Mouse (Mus musculus): ENCODE results near the gene Mybbp1a. TPM values are rescaled to one million over a fixed set of nuclear protein-coding genes. Genes with fewer than 3 reads are reported as not detected.

The Mybbp1a gene
- polyA plus RNA-seq, 2 experiments, result 110 to 127 TPM

DNA sequence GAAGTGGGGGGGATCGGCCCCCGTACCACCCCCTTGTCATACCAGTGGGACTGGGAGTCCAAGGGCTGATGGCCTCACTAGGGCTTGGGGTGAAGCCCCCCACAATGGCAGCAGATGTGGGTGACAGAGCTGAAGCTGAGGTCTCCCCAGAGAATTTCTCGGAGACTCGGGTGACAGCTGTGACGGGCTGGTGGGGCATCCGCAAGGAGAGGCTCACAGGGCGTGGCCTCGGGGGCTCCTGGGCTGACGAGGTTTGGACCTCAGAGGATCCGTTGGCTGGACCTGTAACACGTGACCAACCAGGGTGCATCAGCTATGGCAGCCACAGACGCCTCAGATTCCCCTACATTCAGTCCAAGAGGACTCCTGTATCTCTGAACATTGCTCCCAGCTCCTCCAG, 38.2 kb upstream of the Mybbp1a start:
- TF ChIP-seq POLR2A (IDR thresholded peaks at IDR 0.05; ENCODE audit: borderline replicate concordance, extremely low read depth, insufficient read depth, insufficient read length), result no peak
- Histone ChIP-seq H3K9me3 (ENCODE audit: control insufficient read depth, low read length) (no peaks in the 10 kb centered on the region), H3K27me3 (ENCODE audit: control insufficient read depth, insufficient read depth, low read length) (no peaks in the 10 kb centered on the region), H3K4me2 (replicated peaks; ENCODE audit: low read depth, low read length, severe bottlenecking) (no peak overlapping the region), H3K9ac (ENCODE audit: low read depth, low read length, severe bottlenecking) (no peak overlapping the region), H3K4me3 (replicated peaks; ENCODE audit: low read length) (no peak overlapping the region), H3K36me3 (ENCODE audit: control insufficient read depth, insufficient read depth, low read length) (peaks cover 6% of the 10 kb centered on the region; the same call in 1 of the 2 replicates), H3K4me1 (ENCODE audit: control insufficient read depth, insufficient read depth, low read length) (no peaks in the 10 kb centered on the region; the same call in 1 of the 2 replicates), H3K27ac (replicated peaks; ENCODE audit: low read depth, low read length) (no peak overlapping the region)
- WGBS, result 78% methylated on average over 12 of the region's 12 CpGs
- ATAC-seq (ENCODE audit: low FRiP score, low read depth), result no peak
- DNase-seq (ENCODE audit: low spot score), result no peak

- WGBS, result 56% methylated on average over 4 of the region's 4 CpGs
- Histone ChIP-seq H3K27ac (replicated peaks; ENCODE audit: low read depth, low read length) (no peak overlapping the region), H3K27me3 (ENCODE audit: control insufficient read depth, insufficient read depth, low read length) (no peaks in the 10 kb centered on the region), H3K4me1 (ENCODE audit: control insufficient read depth, insufficient read depth, low read length) (peaks cover 7% of the 10 kb centered on the region), H3K4me3 (replicated peaks; ENCODE audit: low read length) (no peak overlapping the region), H3K9ac (ENCODE audit: low read depth, low read length, severe bottlenecking) (no peak overlapping the region), H3K4me2 (replicated peaks; ENCODE audit: low read depth, low read length, severe bottlenecking) (no peak overlapping the region), H3K36me3 (ENCODE audit: control insufficient read depth, insufficient read depth, low read length) (0 out of 2 replicates have a peak, but pooled peaks cover 6% of the 10 kb centered on the region), H3K9me3 (ENCODE audit: control insufficient read depth, low read length) (no peaks in the 10 kb centered on the region)
- DNase-seq (ENCODE audit: low spot score), result no peak
- no peak for TF ChIP-seq POLR2A (IDR thresholded peaks at IDR 0.05; ENCODE audit: borderline replicate concordance, extremely low read depth, insufficient read depth, insufficient read length)
- ATAC-seq (ENCODE audit: low FRiP score, low read depth), result no peak
These were observed 35.6 kb upstream of the Mybbp1a start for GRCm38 (mm10) chr11:72405532-72405931.

GRCm38 (mm10) chr11:72406079-72406675, 35.0 kb upstream of the Mybbp1a start:
- no peak overlapping the region for H3K27ac ChIP-seq (replicated peaks; ENCODE audit: low read depth, low read length)
- DNase-seq (ENCODE audit: low spot score), result no peak
- ATAC-seq (ENCODE audit: low FRiP score, low read depth), result no peak

GRCm38 (mm10) chr11:72407081-72407480, 34.1 kb upstream of the Mybbp1a start:
- ATAC-seq (ENCODE audit: low FRiP score, low read depth) (no peak), DNase-seq (ENCODE audit: low spot score) (no peak)
- Histone ChIP-seq H3K4me1 (ENCODE audit: control insufficient read depth, insufficient read depth, low read length) (peaks cover 14% of the 10 kb centered on the region), H3K9ac (ENCODE audit: low read depth, low read length, severe bottlenecking) (no peak overlapping the region), H3K4me3 (replicated peaks; ENCODE audit: low read length) (no peak overlapping the region), H3K36me3 (ENCODE audit: control insufficient read depth, insufficient read depth, low read length) (no peaks in the 10 kb centered on the region), H3K4me2 (replicated peaks; ENCODE audit: low read depth, low read length, severe bottlenecking) (no peak overlapping the region), H3K9me3 (ENCODE audit: control insufficient read depth, low read length) (no peaks in the 10 kb centered on the region), H3K27ac (replicated peaks; ENCODE audit: low read depth, low read length) (no peak overlapping the region), H3K27me3 (ENCODE audit: control insufficient read depth, insufficient read depth, low read length) (no peaks in the 10 kb centered on the region)
- 17% methylated on average over 3 of the region's 3 CpGs for whole genome bisulfite sequencing
- no peak for TF ChIP-seq POLR2A (IDR thresholded peaks at IDR 0.05; ENCODE audit: borderline replicate concordance, extremely low read depth, insufficient read depth, insufficient read length)

More at GRCm38 (mm10) chr11:72406079-72406675, 35.0 kb upstream of the Mybbp1a start:
- no peak overlapping the region for H3K4me3 ChIP-seq (replicated peaks; ENCODE audit: low read length)
- WGBS, result 37% methylated on average over 8 of the region's 8 CpGs
- no peak overlapping the region for H3K4me2 ChIP-seq (replicated peaks; ENCODE audit: low read depth, low read length, severe bottlenecking)
- H3K36me3 ChIP-seq (ENCODE audit: control insufficient read depth, insufficient read depth, low read length), result 0 out of 2 replicates have a peak, but pooled peaks cover 2% of the 10 kb centered on the region
- H3K4me1 ChIP-seq (ENCODE audit: control insufficient read depth, insufficient read depth, low read length), result peaks cover 12% of the 10 kb centered on the region
- H3K9me3 ChIP-seq (ENCODE audit: control insufficient read depth, low read length), result no peaks in the 10 kb centered on the region
- H3K27me3 ChIP-seq (ENCODE audit: control insufficient read depth, insufficient read depth, low read length), result no peaks in the 10 kb centered on the region
- TF ChIP-seq POLR2A (IDR thresholded peaks at IDR 0.05; ENCODE audit: borderline replicate concordance, extremely low read depth, insufficient read depth, insufficient read length), result no peak
- no peak overlapping the region for H3K9ac ChIP-seq (ENCODE audit: low read depth, low read length, severe bottlenecking)

GRCm38 (mm10) chr11:72407574-72407973, 33.6 kb upstream of the Mybbp1a start:
- Histone ChIP-seq H3K9me3 (ENCODE audit: control insufficient read depth, low read length) (no peaks in the 10 kb centered on the region), H3K4me1 (ENCODE audit: control insufficient read depth, insufficient read depth, low read length) (peaks cover 14% of the 10 kb centered on the region), H3K4me2 (replicated peaks; ENCODE audit: low read depth, low read length, severe bottlenecking) (no peak overlapping the region), H3K36me3 (ENCODE audit: control insufficient read depth, insufficient read depth, low read length) (no peaks in the 10 kb centered on the region), H3K27ac (replicated peaks; ENCODE audit: low read depth, low read length) (no peak overlapping the region), H3K9ac (ENCODE audit: low read depth, low read length, severe bottlenecking) (no peak overlapping the region), H3K27me3 (ENCODE audit: control insufficient read depth, insufficient read depth, low read length) (no peaks in the 10 kb centered on the region), H3K4me3 (replicated peaks; ENCODE audit: low read length) (no peak overlapping the region)
- ATAC-seq (ENCODE audit: low FRiP score, low read depth) (no peak), DNase-seq (ENCODE audit: low spot score) (no peak)
- no peak for TF ChIP-seq POLR2A (IDR thresholded peaks at IDR 0.05; ENCODE audit: borderline replicate concordance, extremely low read depth, insufficient read depth, insufficient read length)
- 12% methylated on average over 7 of the region's 7 CpGs for WGBS
